ENCODE assay signal across 20 mouse cellular contexts in genomic region chr14:32134293-32134692, GRCm38 (mm10). TPM values are rescaled to one million over a fixed set of nuclear protein-coding genes. Genes with fewer than 3 reads are reported as not detected.
A peak's percentile ranks its signal among the peaks of the same experiment; 100 is the strongest.
DNase-seq lines count a peak whose midpoint lies in the region; ATAC-seq lines count a peak whose summit lies in the region.
"Had no signal": no experiment of that assay in that cellular context is flagged by ENCODE, and none has a peak within 500 bp of the region (broad histone marks: within the 10 kb centered on the region; RNA-seq: fewer than 3 reads in every experiment).

No protein-coding gene starts in this region.

- H3K4me1 ChIP-seq in heart, embryonic 12.5 days (replicated peaks), result peaks cover 23% of the 10 kb centered on the region
- peaks cover 50% of the 10 kb centered on the region for H3K4me1 ChIP-seq in liver, embryonic 15.5 days (replicated peaks)
- no peaks in the 10 kb centered on the region for H3K4me1 ChIP-seq in midbrain, embryonic 13.5 days (replicated peaks)

- H3K4me3 ChIP-seq in heart, embryonic 12.5 days, result no peak overlapping the region
- H3K4me3 ChIP-seq in liver, embryonic 15.5 days (replicated peaks), result no peak overlapping the region
- no peak overlapping the region for H3K4me3 ChIP-seq in midbrain, embryonic 13.5 days (replicated peaks)
- H3K4me3 ChIP-seq: embryonic facial prominence, embryonic 13.5 days had no signal

- ATAC-seq in heart, embryonic 12.5 days (ENCODE audit: insufficient number of reproducible peaks, low FRiP score), result peak; percentile 77; the same call in 1 of the 2 replicates
- peak; percentile 70 for ATAC-seq in liver, embryonic 15.5 days (ENCODE audit: insufficient read depth)
- ATAC-seq in midbrain, embryonic 13.5 days, result no peak
- ATAC-seq: forebrain, embryonic 16.5 days; hindbrain, postnatal 0 days; Patski had no signal

- peak; percentile 21 for DNase-seq in embryo, embryonic 10.5 days (ENCODE audit: low spot score)
- no peak for DNase-seq in embryo, embryonic 11 days
- DNase-seq in c-Kit-negative CD71-positive TER-119-positive erythroid progenitor cells, embryonic 14.5 days (ENCODE audit: low read depth, low spot score), result peak; percentile 35
- DNase-seq in adipocyte (ENCODE audit: low spot score), result no peak
- no peak for DNase-seq in layer of hippocampus, postnatal 36 days
- DNase-seq: adrenal gland, postnatal 25 days; cerebellum, adult 11-12 months; kidney, postnatal 14 days had no signal

- no peaks in the 10 kb centered on the region for H3K36me3 ChIP-seq in heart, embryonic 12.5 days
- no peaks in the 10 kb centered on the region for H3K36me3 ChIP-seq in liver, embryonic 15.5 days (replicated peaks)
- H3K36me3 ChIP-seq in midbrain, embryonic 13.5 days, result no peaks in the 10 kb centered on the region
- H3K36me3 ChIP-seq: embryonic facial prominence, embryonic 13.5 days had no signal

- peak overlapping the region; percentile 32 for H3K27ac ChIP-seq in heart, embryonic 12.5 days (ENCODE audit: poor library complexity, severe bottlenecking)
- peak overlapping the region; percentile 63 for H3K27ac ChIP-seq in liver, embryonic 15.5 days (replicated peaks)
- H3K27ac ChIP-seq in midbrain, embryonic 13.5 days, result no peak overlapping the region
- H3K27ac ChIP-seq: embryonic facial prominence, embryonic 13.5 days; hindbrain, postnatal 0 days had no signal

- H3K9ac ChIP-seq in heart, embryonic 12.5 days, result no peak overlapping the region
- no peak overlapping the region for H3K9ac ChIP-seq in liver, embryonic 15.5 days
- H3K9ac ChIP-seq in midbrain, embryonic 13.5 days (replicated peaks), result no peak overlapping the region
- H3K9ac ChIP-seq: embryonic facial prominence, embryonic 13.5 days had no signal

- H3K4me2 ChIP-seq in heart, embryonic 12.5 days, result peak overlapping the region; percentile 39
- H3K4me2 ChIP-seq in liver, embryonic 15.5 days, result peak overlapping the region; percentile 52
- no peak overlapping the region for H3K4me2 ChIP-seq in midbrain, embryonic 13.5 days (replicated peaks)
- H3K4me2 ChIP-seq: embryonic facial prominence, embryonic 13.5 days; midbrain, embryonic 11.5 days had no signal

- no peaks in the 10 kb centered on the region for H3K9me3 ChIP-seq in heart, embryonic 12.5 days (replicated peaks)
- no peaks in the 10 kb centered on the region for H3K9me3 ChIP-seq in liver, embryonic 15.5 days (replicated peaks)
- H3K9me3 ChIP-seq in midbrain, embryonic 13.5 days, result no peaks in the 10 kb centered on the region
- H3K9me3 ChIP-seq: embryonic facial prominence, embryonic 13.5 days had no signal

- WGBS in heart, embryonic 12.5 days, result 7% methylated on average over 2 of the region's 2 CpGs
- WGBS in liver, embryonic 15.5 days (ENCODE audit: insufficient replicate concordance), result 8% methylated on average over 2 of the region's 2 CpGs
- 85% methylated on average over 2 of the region's 2 CpGs for WGBS in midbrain, embryonic 13.5 days

- H3K27me3 ChIP-seq in heart, embryonic 12.5 days (replicated peaks), result no peaks in the 10 kb centered on the region
- no peaks in the 10 kb centered on the region for H3K27me3 ChIP-seq in liver, embryonic 15.5 days
- H3K27me3 ChIP-seq in midbrain, embryonic 13.5 days, result no peaks in the 10 kb centered on the region
- H3K27me3 ChIP-seq: embryonic facial prominence, embryonic 13.5 days had no signal

RNA-seq across cellular contexts. Expression of gene Msmb, which starts 7.5 kb away (rescaled TPM):
- polyA plus RNA-seq in heart, embryonic 12.5 days (2016; fragmentation: Nextera tagmentation; extraction: Ambion mirVana), result not detected in 2 replicates
- polyA plus RNA-seq in liver, embryonic 15.5 days (2015; fragmentation: Nextera tagmentation; extraction: Ambion mirVana), result 0.30 and 0.31 TPM in 2 replicates
- total RNA-seq in layer of hippocampus, postnatal 36 days (2021), result not detected
- polyA plus RNA-seq in midbrain, embryonic 13.5 days (2015; fragmentation: Nextera tagmentation; extraction: Ambion mirVana), result not detected in 2 replicates
- total RNA-seq: adrenal gland, postnatal 25 days; granulocyte monocyte progenitor cell, adult 5-6 weeks; hindbrain, postnatal 0 days; left cerebral cortex, adult 8-10 months; liver, adult 2 months had no signal
- polyA plus RNA-seq: embryonic facial prominence, embryonic 13.5 days; forebrain, embryonic 16.5 days; hindbrain, postnatal 0 days; liver, adult 2 months; midbrain, embryonic 11.5 days; neural tube, embryonic 11.5 days; Patski had no signal

RNA-seq across cellular contexts. Expression of gene Ncoa4, which starts 25.4 kb away (rescaled TPM):
- 146 and 147 TPM in 2 replicates for polyA plus RNA-seq in heart, embryonic 12.5 days (2016; fragmentation: Nextera tagmentation; extraction: Ambion mirVana)
- 332 and 365 TPM in 2 replicates for polyA plus RNA-seq in liver, embryonic 15.5 days (2015; fragmentation: Nextera tagmentation; extraction: Ambion mirVana)
- total RNA-seq in layer of hippocampus, postnatal 36 days (2021), result 100 to 1,000 TPM; 102 to 111 TPM
- 89.7 and 93.6 TPM in 2 replicates for polyA plus RNA-seq in midbrain, embryonic 13.5 days (2015; fragmentation: Nextera tagmentation; extraction: Ambion mirVana)

RNA-seq across cellular contexts. Expression of gene Dph3, which starts 48.8 kb away (rescaled TPM):
- polyA plus RNA-seq in heart, embryonic 12.5 days (2016; fragmentation: Nextera tagmentation; extraction: Ambion mirVana), result 71.7 and 74.5 TPM in 2 replicates
- 58.9 and 66.2 TPM in 2 replicates for polyA plus RNA-seq in liver, embryonic 15.5 days (2015; fragmentation: Nextera tagmentation; extraction: Ambion mirVana)
- total RNA-seq in layer of hippocampus, postnatal 36 days (2021), result 10 to 100 TPM; 35.1 to 37.5 TPM
- polyA plus RNA-seq in midbrain, embryonic 13.5 days (2015; fragmentation: Nextera tagmentation; extraction: Ambion mirVana), result 73.9 and 82.5 TPM in 2 replicates

RNA-seq across cellular contexts. Expression of gene Oxnad1, which starts 49.1 kb away (rescaled TPM):
- 37.9 and 40.2 TPM in 2 replicates for polyA plus RNA-seq in heart, embryonic 12.5 days (2016; fragmentation: Nextera tagmentation; extraction: Ambion mirVana)
- polyA plus RNA-seq in liver, embryonic 15.5 days (2015; fragmentation: Nextera tagmentation; extraction: Ambion mirVana), result 13.7 and 14.5 TPM in 2 replicates
- 10 to 100 TPM; 14.3 to 19.2 TPM for total RNA-seq in layer of hippocampus, postnatal 36 days (2021)
- polyA plus RNA-seq in midbrain, embryonic 13.5 days (2015; fragmentation: Nextera tagmentation; extraction: Ambion mirVana), result 21.0 and 27.2 TPM in 2 replicates

Comparison
In these comparisons a context has a peak if more than half of its experiments do, and no peak if none do; other contexts are left out.
1. DNase-seq: peak in embryo, embryonic 10.5 days (single experiment) and c-Kit-negative CD71-positive TER-119-positive erythroid progenitor cells, embryonic 14.5 days (single experiment); none in embryo, embryonic 11 days (single experiment), adipocyte (single experiment) and layer of hippocampus, postnatal 36 days (0 of 2).